Mouse (Mus musculus): ENCODE results near the gene Pkd1l1.
A peak's percentile ranks its signal among the peaks of the same experiment; 100 is the strongest.

Gene Pkd1l1

GRCm38 (mm10) chr11:8936431-8937110, 36.5 kb downstream of the Pkd1l1 start:
- no peak for DNase-seq (ENCODE audit: low read depth)

GRCm38 (mm10) chr11:8916081-8916671, 56.9 kb downstream of the Pkd1l1 start:
- DNase-seq (ENCODE audit: low read depth), result no peak

- no peak for DNase-seq (ENCODE audit: low read depth)
These were observed 90.3 kb downstream of the Pkd1l1 start for GRCm38 (mm10) chr11:8882793-8883192.

GRCm38 (mm10) chr11:8881521-8881920, 91.5 kb downstream of the Pkd1l1 start:
- DNase-seq (ENCODE audit: low read depth), result no peak

- DNase-seq (ENCODE audit: low read depth), result no peak
These were observed 103.0 kb downstream of the Pkd1l1 start for GRCm38 (mm10) chr11:8870115-8870514.

GRCm38 (mm10) chr11:8866021-8866420, 107.0 kb downstream of the Pkd1l1 start:
- DNase-seq (ENCODE audit: low read depth), result no peak

GRCm38 (mm10) chr11:8863955-8864675, 109.0 kb downstream of the Pkd1l1 start:
- no peak for DNase-seq (ENCODE audit: low read depth)

GRCm38 (mm10) chr11:8862426-8862825, 110.6 kb downstream of the Pkd1l1 start:
- DNase-seq (ENCODE audit: low read depth), result no peak

- DNase-seq (ENCODE audit: low read depth), result no peak
These were observed 111.1 kb downstream of the Pkd1l1 start for GRCm38 (mm10) chr11:8861978-8862377.

- DNase-seq (ENCODE audit: low read depth), result peak; percentile 14
These were observed 112.2 kb downstream of the Pkd1l1 start for GRCm38 (mm10) chr11:8860878-8861277.

- DNase-seq (ENCODE audit: low read depth), result peak; percentile 54
These were observed 113.2 kb downstream of the Pkd1l1 start for GRCm38 (mm10) chr11:8859868-8860267.

- DNase-seq (ENCODE audit: low read depth), result no peak
These were observed 114.0 kb downstream of the Pkd1l1 start for GRCm38 (mm10) chr11:8859041-8859440.

- no peak for DNase-seq (ENCODE audit: low read depth)
These were observed 116.9 kb downstream of the Pkd1l1 start for GRCm38 (mm10) chr11:8856125-8856524.

- DNase-seq (ENCODE audit: low read depth), result no peak
These were observed 125.0 kb downstream of the Pkd1l1 start for GRCm38 (mm10) chr11:8848049-8848448.

- no peak for DNase-seq (ENCODE audit: low read depth)
These were observed 125.4 kb downstream of the Pkd1l1 start for GRCm38 (mm10) chr11:8847627-8848026.

GRCm38 (mm10) chr11:8836176-8836575, 136.9 kb downstream of the Pkd1l1 start:
- DNase-seq (ENCODE audit: low read depth), result no peak

- no peak for DNase-seq (ENCODE audit: low read depth)
These were observed 138.9 kb downstream of the Pkd1l1 start for GRCm38 (mm10) chr11:8834121-8834520.

- no peak for DNase-seq (ENCODE audit: low read depth)
These were observed 142.5 kb downstream of the Pkd1l1 start for GRCm38 (mm10) chr11:8830551-8830950.

- no peak for DNase-seq (ENCODE audit: low read depth)
These were observed 143.5 kb downstream of the Pkd1l1 start for GRCm38 (mm10) chr11:8829561-8829960.

- no peak for DNase-seq (ENCODE audit: low read depth)
These were observed 144.1 kb downstream of the Pkd1l1 start for GRCm38 (mm10) chr11:8828836-8829526.

GRCm38 (mm10) chr11:8826609-8827008, 146.5 kb downstream of the Pkd1l1 start:
- no peak for DNase-seq (ENCODE audit: low read depth)

- no peak for DNase-seq (ENCODE audit: low read depth)
These were observed 147.0 kb downstream of the Pkd1l1 start for GRCm38 (mm10) chr11:8826046-8826445.

- no peak for DNase-seq (ENCODE audit: low read depth)
These were observed 147.7 kb downstream of the Pkd1l1 start for GRCm38 (mm10) chr11:8825413-8825812.
